Mouse (Mus musculus): ENCODE results near the gene Fam192a.

The Fam192a gene

GRCm38 (mm10) chr8:94532873-94533671 is 68.7 kb downstream of the Fam192a start, which contains the start of gene Cpne2:
Gene Cpne2, plus strand, starts transcription at chr8:94532990.
- DNase-seq (ENCODE audit: low read depth, low spot score): no peak

GRCm38 (mm10) chr8:94532525-94532872 is 69.3 kb downstream of the Fam192a start:
- DNase-seq (ENCODE audit: low read depth, low spot score): no peak

DNA sequence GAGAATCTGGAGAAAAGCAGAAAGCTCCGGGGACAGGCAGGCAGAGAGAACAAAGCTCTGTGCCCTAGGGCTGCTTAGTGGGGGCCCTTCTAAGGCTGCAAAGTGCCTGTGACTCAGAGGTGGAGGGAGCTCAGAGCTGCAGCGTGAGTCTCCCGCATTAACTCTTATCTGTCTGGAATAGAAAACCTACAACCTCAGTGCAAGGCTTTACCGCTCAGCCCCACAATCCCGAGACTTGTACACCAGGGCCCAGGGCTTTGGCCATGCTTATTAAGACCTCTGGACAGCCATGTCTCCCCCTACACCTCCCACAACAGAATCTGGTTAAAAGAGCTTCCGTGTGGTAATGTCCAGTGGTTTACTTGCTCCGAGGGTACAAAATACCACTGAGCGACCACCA is 69.8 kb downstream of the Fam192a start:
- no peak for DNase-seq (ENCODE audit: low read depth, low spot score)

GRCm38 (mm10) chr8:94530643-94531042 is 71.2 kb downstream of the Fam192a start:
- no peak for DNase-seq (ENCODE audit: low read depth, low spot score)

GRCm38 (mm10) chr8:94529875-94530274 is 71.9 kb downstream of the Fam192a start:
- DNase-seq (ENCODE audit: low read depth, low spot score): no peak

DNA sequence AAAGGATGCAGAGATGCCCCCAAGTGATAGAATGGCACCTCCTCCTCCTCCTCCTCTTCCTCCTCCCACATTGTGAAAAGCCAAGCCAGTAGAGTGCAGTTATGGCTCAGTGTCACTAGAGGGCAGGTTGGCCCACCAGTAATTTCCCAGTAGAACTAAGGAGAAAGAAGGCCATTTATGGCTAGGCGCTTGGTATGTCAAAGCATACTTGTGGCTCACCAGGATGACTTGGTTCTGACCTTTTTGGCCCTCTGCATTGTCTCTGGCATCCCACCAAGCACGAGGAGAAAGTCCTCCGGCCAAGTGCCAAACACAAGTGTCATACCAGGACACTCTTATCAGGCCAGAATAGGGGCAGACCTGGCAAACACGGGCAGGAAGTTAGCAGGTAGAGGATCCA is 73.6 kb downstream of the Fam192a start:
- no peak for DNase-seq (ENCODE audit: low read depth, low spot score)

GRCm38 (mm10) chr8:94527178-94527577 is 74.6 kb downstream of the Fam192a start:
- DNase-seq (ENCODE audit: low read depth, low spot score): no peak

DNA sequence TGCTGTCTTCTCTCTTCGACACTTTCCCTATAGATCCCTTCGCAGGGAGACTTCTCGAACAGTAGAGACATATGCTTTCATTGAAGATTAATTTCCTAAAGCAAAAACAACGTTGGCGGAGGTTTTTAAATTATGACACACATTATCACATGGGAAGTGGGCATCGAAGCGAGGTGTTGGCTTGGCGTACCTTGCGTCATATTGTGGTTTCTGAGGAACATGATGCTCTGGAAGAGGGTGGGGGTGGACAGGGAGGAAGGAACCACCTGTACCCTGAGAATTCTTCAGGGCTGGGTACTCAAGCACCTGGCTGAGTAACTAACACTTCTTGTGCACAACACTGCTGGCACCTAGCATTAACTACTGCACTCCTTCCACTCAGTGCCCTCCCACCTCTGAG is 77.2 kb downstream of the Fam192a start:
- no peak for DNase-seq (ENCODE audit: low read depth, low spot score)

Measured in retina, adult 2 months (tissue).